Mouse (Mus musculus) forebrain, embryonic 11.5 days (tissue): ENCODE results near the gene Acvr1b. TPM values are rescaled to one million over a fixed set of nuclear protein-coding genes. Genes with fewer than 3 reads are reported as not detected.

ENCODE experiments used
- ATAC-seq: fragments of 200-750 bp; cut with Nextera tagmentation; replicated peaks from 2 replicates; pipeline ENCODE4 v1.8.0; 2017; ENCODE audit warnings: moderate TSS enrichment; ENCODE audit not compliant: low FRiP score
- DNase-seq: peaks from one replicate; pipeline ENCODE4 v3.0.0-alpha.2; 2017; ENCODE audit warnings: low spot score
- H3K27ac ChIP-seq: fragments of 300-500 bp; sonication (generic); 2 replicates; pipeline ENCODE4 v1.5.1; 2014; ENCODE audit warnings: low read depth, low read length
- H3K27me3 ChIP-seq: fragments of 300-500 bp; sonication (generic); 2 replicates; pipeline ENCODE4 v1.6.1; 2014; ENCODE audit warnings: mild to moderate bottlenecking, low read length, mixed read lengths; ENCODE audit not compliant: control insufficient read depth, insufficient read depth
- H3K36me3 ChIP-seq: fragments of 300-500 bp; sonication (generic); 2 replicates; pipeline ENCODE4 v1.6.1; 2014; ENCODE audit warnings: mild to moderate bottlenecking, low read length, moderate library complexity, mixed read lengths; ENCODE audit not compliant: control insufficient read depth, insufficient read depth
- H3K4me1 ChIP-seq: fragments of 300-500 bp; sonication (generic); replicated peaks from 2 replicates; pipeline ENCODE4 v1.6.1; 2014; ENCODE audit warnings: low read length, mixed read lengths; ENCODE audit not compliant: control insufficient read depth, insufficient read depth
- H3K4me2 ChIP-seq: fragments of 300-500 bp; sonication (generic); 2 replicates; pipeline ENCODE4 v1.6.1; 2014; ENCODE audit warnings: low read depth, mild to moderate bottlenecking, low read length, moderate library complexity, mixed read lengths; ENCODE audit not compliant: severe bottlenecking
- H3K4me3 ChIP-seq: fragments of 300-500 bp; sonication (generic); 2 replicates; pipeline ENCODE4 v1.5.1; 2014; ENCODE audit warnings: low read depth, low read length
- H3K9ac ChIP-seq: fragments of 300-500 bp; sonication (generic); 2 replicates; pipeline ENCODE4 v1.6.1; 2014; ENCODE audit warnings: low read length
- H3K9me3 ChIP-seq: fragments of 300-500 bp; sonication (generic); 2 replicates; pipeline ENCODE4 v1.6.1; 2016; ENCODE audit warnings: low read length, mixed read lengths; ENCODE audit not compliant: control insufficient read depth
- WGBS: fragments of 180-500 bp; shearing (Covaris S2); extraction: QIAGEN DNeasy Blood & Tissue Kit; methylation state at CpG from one replicate; pipeline ENCODE4 v1.1.7; 2014; 5-methylcytosine and 5-hydroxymethylcytosine counted together
- polyA plus RNA-seq: library from polyadenylated mRNA; unstranded; fragments of >200 nt; fragmentation: Nextera tagmentation; extraction: Ambion mirVana; gene quantifications from 2 replicates; pipeline ENCODE4 v1.2.1, GENCODE M21; 2014

Gene Acvr1b
- polyA plus RNA-seq, 1 experiment from 2014 or later, result 16.0 TPM

DNA sequence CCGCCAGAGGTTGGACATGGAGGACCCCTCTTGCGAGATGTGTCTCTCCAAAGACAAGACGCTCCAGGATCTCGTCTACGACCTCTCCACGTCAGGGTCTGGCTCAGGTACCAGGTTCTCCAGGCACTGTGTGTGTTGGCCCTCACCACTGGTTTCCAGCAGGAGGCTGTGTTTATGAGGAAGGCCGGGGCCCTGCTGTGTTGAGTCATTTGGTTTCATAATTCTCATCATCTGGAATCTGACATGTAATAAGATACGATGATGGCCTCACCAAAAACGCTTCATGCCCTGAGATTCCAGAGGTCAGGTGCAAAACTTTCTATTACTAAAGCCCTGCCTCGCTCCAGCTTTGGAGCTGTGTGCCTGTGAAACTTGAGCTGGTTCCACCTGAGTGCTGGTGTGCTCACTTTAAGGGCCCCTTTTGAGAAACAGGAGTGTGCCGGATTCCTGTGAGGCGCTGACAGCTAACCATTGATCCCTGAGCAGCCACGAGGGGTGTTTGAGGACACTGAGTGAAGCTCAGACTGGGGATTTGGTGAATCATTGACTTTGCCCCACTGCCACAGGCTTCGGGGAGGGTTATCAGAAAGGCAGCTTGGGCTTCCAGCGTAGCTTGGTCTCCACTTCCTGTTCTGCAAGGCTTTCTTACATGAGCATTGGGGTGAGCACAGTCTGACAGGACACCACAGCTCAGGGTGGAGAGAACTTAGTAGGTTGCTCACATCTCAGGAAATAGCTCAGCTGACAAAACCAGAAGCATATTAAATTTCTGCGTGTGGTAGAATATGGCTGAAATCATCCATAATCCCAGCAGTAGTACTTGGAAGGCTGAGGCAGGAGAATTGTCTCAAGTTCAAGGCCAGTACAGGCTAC lies 21.3 kb downstream of the Acvr1b start:
- Histone ChIP-seq H3K4me1 (peaks cover 18% of the 10 kb centered on the region; the same call in 1 of the 2 replicates), H3K27ac (no peak overlapping the region), H3K27me3 (no peaks in the 10 kb centered on the region), H3K36me3 (peaks cover 17% of the 10 kb centered on the region; the same call in 1 of the 2 replicates), H3K4me2 (no peak overlapping the region), H3K9me3 (no peaks in the 10 kb centered on the region; the same call in 1 of the 2 replicates), H3K9ac (no peak overlapping the region), H3K4me3 (no peak overlapping the region)
- 94% methylated on average over 16 of the region's 16 CpGs for WGBS
- DNase-seq, result no peak
- ATAC-seq, result no peak

DNA sequence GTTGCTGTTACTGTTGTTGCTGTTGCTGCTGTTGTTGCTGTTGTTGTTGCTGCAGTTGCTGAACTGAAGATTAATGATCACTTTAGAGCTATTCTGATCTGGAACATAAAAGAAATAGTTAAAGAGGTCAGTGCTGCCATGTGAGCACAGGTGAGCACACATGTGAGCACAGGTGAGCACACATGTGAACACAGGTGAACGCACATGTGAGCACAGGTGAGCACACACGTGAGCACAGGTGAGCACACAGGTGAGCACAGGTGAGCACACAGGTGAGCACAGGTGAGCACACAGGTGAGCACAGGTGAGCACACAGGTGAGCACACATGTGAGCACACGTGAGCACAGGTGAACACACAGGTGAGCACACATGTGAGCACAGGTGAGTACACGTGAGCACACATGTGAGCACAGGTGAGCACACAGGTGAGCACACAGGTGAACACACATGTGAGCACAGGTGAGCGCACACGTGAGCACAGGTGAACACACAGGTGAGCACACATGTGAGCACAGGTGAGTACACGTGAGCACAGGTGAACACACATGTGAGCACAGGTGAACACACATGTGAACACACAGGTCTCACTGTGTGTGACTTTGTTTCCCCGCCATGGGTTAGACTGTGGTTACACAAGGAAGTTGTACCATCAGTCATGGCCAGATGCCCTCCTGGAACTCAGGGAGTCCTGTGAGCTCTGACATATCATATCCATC lies 22.4 kb downstream of the Acvr1b start:
- 96% methylated on average over 8 of the region's 8 CpGs for WGBS
- ATAC-seq (no peak), DNase-seq (no peak)
- no peaks in the 10 kb centered on the region; the same call in 1 of the 2 replicates for H3K9me3 ChIP-seq
- H3K36me3 ChIP-seq, result peaks cover 25% of the 10 kb centered on the region; the same call in 1 of the 2 replicates
- H3K27me3 ChIP-seq, result no peaks in the 10 kb centered on the region
- H3K27ac ChIP-seq, result no peak overlapping the region
- H3K4me2 ChIP-seq, result no peak overlapping the region
- H3K4me1 ChIP-seq, result peaks cover 13% of the 10 kb centered on the region; the same call in 1 of the 2 replicates
- no peak overlapping the region for H3K9ac ChIP-seq
- H3K4me3 ChIP-seq, result no peak overlapping the region

DNA sequence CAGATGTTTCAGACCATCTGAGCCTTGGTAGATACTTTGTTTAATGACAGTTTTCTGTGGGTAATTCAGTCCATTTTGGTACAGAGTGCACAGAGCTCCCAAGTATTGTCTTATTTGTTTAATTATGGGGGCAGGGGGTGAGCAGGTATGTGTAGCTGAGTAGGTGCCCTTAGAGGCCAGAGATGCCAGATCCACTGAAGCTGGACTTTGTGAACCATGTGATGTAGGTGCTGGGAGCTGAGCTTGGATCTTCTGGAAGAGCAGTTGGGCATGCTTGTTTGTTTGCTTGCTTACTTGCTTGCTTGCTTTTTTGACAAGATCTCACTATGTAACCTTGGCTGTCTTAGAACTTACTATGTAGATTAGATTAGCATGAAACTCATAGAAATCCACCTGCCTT lies 23.1 kb downstream of the Acvr1b start:
- no peaks in the 10 kb centered on the region; the same call in 1 of the 2 replicates for H3K9me3 ChIP-seq
- DNase-seq, result no peak
- no peaks in the 10 kb centered on the region for H3K27me3 ChIP-seq
- H3K4me1 ChIP-seq, result peaks cover 7% of the 10 kb centered on the region; the same call in 1 of the 2 replicates
- no peak overlapping the region for H3K4me3 ChIP-seq
- no peak for ATAC-seq
- no peak overlapping the region for H3K27ac ChIP-seq
- H3K36me3 ChIP-seq, result peaks cover 28% of the 10 kb centered on the region; the same call in 1 of the 2 replicates
- no peak overlapping the region for H3K9ac ChIP-seq
- no peak overlapping the region for H3K4me2 ChIP-seq

DNA sequence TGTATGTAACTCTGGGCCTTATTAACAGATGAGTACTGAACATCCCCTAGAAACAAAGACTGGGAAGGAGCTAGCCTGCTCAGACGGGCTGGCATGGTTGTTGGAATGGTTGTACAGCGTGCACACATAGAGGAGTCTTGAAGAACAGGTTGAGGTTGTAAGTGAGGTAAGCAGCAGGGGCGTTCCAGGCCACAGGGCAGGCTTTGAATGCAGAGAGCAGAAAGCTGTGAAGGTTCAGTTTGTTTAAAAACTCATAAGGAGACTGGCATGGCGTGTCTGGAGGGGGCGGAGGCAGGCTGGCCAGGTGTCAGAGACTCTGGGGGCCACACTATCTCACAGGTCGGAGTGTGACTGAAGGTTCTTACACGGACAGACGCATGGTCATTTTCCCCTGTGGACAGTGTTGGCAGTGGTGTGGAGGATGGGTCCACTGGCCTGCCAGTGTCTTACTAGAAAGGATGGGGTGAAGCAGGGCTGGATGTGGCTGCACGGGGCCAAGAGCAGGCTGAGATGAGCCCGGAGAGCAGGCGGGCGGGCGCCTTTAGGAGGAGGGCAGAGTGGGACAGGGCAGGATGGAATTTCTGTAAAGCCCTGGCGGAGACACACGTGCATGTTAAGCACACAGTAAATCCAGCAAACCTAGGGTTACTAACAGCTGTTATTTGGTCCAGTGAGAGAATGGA lies 23.8 kb downstream of the Acvr1b start:
- Histone ChIP-seq H3K27me3 (no peaks in the 10 kb centered on the region), H3K4me1 (0 out of 2 replicates have a peak, but pooled peaks cover 2% of the 10 kb centered on the region), H3K4me2 (no peak overlapping the region), H3K4me3 (no peak overlapping the region), H3K9me3 (no peaks in the 10 kb centered on the region; the same call in 1 of the 2 replicates), H3K9ac (no peak overlapping the region), H3K36me3 (peaks cover 28% of the 10 kb centered on the region; the same call in 1 of the 2 replicates), H3K27ac (no peak overlapping the region)
- WGBS, result 91% methylated on average over 15 of the region's 15 CpGs
- 0 out of 2 replicates have a peak, but pooled peaks have one; percentile 12 for ATAC-seq
- no peak for DNase-seq

DNA sequence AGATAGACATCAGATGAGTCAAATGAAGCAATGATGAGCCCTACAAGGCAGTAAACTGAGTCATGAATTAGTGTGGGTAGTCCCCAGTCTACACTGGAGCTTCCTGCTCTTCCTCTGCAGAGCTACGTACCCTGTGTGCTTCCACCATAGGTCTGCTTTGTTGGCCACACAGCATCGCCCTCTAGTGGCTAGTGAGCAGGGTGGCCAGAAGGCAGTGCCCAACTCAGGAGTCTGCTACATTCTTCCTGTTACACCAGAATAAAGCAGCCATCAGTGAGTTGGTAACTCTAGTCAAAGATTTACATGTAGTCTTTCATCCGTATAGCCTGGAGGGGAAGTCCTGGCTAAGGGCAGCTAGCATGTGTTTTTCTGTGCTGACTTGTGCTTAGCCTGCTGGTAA lies 24.4 kb downstream of the Acvr1b start:
- Histone ChIP-seq H3K9ac (no peak overlapping the region), H3K4me3 (no peak overlapping the region), H3K9me3 (no peaks in the 10 kb centered on the region; the same call in 1 of the 2 replicates), H3K4me2 (no peak overlapping the region), H3K27me3 (no peaks in the 10 kb centered on the region), H3K36me3 (peaks cover 28% of the 10 kb centered on the region; the same call in 1 of the 2 replicates), H3K4me1 (no peaks in the 10 kb centered on the region), H3K27ac (no peak overlapping the region)
- DNase-seq (peak; percentile 77), ATAC-seq (peak; percentile 64)
- WGBS, result 29% methylated on average over 3 of the region's 3 CpGs

DNA sequence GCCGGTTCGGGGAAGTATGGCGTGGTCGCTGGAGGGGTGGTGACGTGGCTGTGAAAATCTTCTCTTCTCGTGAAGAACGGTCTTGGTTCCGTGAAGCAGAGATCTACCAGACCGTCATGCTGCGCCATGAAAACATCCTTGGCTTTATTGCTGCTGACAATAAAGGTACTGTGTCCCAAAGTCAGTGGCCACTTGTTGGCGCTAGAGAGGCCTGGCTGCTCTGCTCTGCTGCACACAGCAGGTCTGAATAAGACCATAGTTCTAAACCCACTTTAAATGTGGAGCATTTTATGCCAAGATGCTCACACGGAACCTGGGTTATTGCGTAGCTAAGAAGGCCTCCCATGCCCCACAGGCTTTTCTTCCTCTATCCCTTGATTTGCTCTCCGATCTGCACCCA lies 25.0 kb downstream of the Acvr1b start:
- Histone ChIP-seq H3K9me3 (no peaks in the 10 kb centered on the region; the same call in 1 of the 2 replicates), H3K27me3 (no peaks in the 10 kb centered on the region), H3K4me1 (no peaks in the 10 kb centered on the region), H3K9ac (no peak overlapping the region), H3K36me3 (peaks cover 28% of the 10 kb centered on the region; the same call in 1 of the 2 replicates), H3K4me3 (no peak overlapping the region), H3K27ac (no peak overlapping the region), H3K4me2 (no peak overlapping the region)
- ATAC-seq (no peak), DNase-seq (no peak)
- 90% methylated on average over 14 of the region's 14 CpGs for WGBS

DNA sequence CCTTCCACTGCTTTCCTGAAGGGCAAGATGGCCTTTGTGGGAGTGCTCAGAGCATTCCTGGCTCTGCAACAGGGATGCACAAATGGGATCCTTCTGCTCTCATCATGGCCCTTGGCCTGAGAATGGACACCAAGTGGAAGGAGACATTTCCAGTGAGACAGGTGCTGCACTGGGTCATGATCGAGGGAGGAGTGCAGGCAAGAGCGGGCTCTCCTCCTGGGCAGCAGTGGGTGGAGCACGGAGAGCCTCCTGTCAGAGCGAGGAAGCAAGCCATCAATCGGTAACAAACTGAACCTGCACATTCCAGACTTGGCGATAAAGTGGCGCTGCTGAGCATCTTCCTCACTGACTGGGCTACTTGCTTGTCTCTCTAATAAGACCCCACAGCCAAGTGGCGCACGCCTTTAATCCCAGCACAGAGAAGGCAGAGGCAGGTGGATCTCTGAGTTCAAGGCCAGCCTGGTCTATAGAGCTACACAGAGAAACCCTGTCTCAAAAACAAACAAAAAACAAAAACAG lies 27.0 kb downstream of the Acvr1b start:
- Histone ChIP-seq H3K4me3 (no peak overlapping the region), H3K36me3 (peaks cover 17% of the 10 kb centered on the region; the same call in 1 of the 2 replicates), H3K4me1 (no peaks in the 10 kb centered on the region), H3K9ac (no peak overlapping the region), H3K9me3 (no peaks in the 10 kb centered on the region; the same call in 1 of the 2 replicates), H3K27me3 (no peaks in the 10 kb centered on the region), H3K4me2 (no peak overlapping the region), H3K27ac (no peak overlapping the region)
- ATAC-seq (no peak), DNase-seq (no peak)
- WGBS, result 95% methylated on average over 9 of the region's 9 CpGs

DNA sequence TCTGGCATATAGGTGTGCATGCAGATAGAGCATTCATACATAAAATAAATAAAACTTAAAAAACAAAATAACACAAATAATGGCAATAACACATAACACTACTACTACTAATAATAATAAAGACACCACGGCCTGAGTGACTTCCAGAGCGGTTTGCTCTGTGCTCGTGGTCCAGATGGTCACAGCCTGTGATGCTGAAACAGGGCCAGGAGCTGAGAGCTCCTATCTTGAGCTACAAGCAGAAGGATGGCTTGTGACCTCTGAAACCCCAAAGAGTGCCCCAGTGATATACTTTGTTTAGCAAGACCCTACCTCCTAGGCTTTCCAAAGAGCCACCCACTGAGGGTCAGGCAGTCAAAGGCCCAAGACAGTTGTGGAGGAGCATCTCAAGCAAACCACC lies 27.5 kb downstream of the Acvr1b start:
- Histone ChIP-seq H3K27me3 (no peaks in the 10 kb centered on the region), H3K4me2 (no peak overlapping the region), H3K36me3 (peaks cover 14% of the 10 kb centered on the region; the same call in 1 of the 2 replicates), H3K27ac (no peak overlapping the region), H3K4me1 (no peaks in the 10 kb centered on the region), H3K9ac (no peak overlapping the region), H3K4me3 (no peak overlapping the region), H3K9me3 (no peaks in the 10 kb centered on the region)
- WGBS, result 95% methylated on average over 3 of the region's 3 CpGs
- DNase-seq (no peak), ATAC-seq (no peak)
